Mouse (Mus musculus) liver, embryonic 14.5 days (tissue): ENCODE measurements around the gene Itga11.

ENCODE experiments used
- CTCF ChIP-seq: IDR thresholded peaks from 2 replicates; pipeline ENCODE4 v1.5.1; 2016; ENCODE audit warnings: antibody characterized with exemption, low read depth, control low read depth
- EP300 ChIP-seq: IDR thresholded peaks from 2 replicates; pipeline ENCODE4 v1.6.1; 2016; ENCODE audit warnings: antibody characterized with exemption, low read depth

DNA sequence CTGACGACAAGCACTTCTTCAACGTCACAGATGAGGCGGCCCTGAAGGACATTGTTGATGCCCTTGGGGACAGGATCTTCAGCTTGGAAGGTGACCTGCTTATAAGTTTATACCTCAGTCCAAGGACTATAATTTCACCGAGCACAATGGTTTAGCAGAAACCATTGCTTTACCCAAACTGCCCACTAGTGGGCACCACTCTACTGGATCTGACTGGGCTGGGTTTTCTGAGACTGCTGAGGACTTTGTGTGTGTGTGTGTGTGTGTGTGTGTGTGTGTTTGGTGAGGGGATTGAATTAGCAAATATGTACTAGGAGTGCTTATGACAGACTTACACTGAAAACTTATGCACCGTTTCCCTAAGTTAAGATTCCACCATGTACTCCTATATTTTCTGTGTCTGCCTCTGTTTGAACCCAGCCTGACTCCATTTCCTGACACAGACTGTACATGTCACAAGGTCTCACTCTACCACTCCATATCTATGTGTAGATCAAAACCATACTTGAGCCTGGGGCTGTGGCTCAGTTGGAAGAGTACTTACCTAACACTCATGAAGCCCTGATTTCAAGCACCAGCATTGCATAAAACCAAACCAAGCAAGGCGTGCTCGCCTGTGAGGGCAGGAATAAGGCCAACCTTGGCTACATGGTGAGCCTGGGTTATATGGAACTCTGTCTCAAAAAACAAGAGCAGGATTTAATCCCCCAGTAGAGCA lies 67.1 kb downstream of the Itga11 start:
- peak; percentile 80 for TF ChIP-seq CTCF
- TF ChIP-seq EP300 = no peak
